Mouse (Mus musculus) granulocyte monocyte progenitor cell, adult 5-6 weeks (primary cell): Measurements from ENCODE around the gene Sdk2. TPM values are rescaled to one million over a fixed set of nuclear protein-coding genes. Genes with fewer than 3 reads are reported as not detected.

Experiments
- ATAC-seq: replicated peaks from 2 replicates; pipeline ENCODE4 v1.8.0; 2016; ENCODE audit warnings: mild to moderate bottlenecking, moderate TSS enrichment, inconsistent platforms; ENCODE audit not compliant: poor library complexity, severe bottlenecking
- total RNA-seq, 2 experiments: library from RNA; stranded (forward) in 1 of 2; stranded (reverse) in 1 of 2; fragments of 200-712, 200-1000 nt in 1 of 2; fragments of >200 nt in 1 of 2; fragmentation: Nextera tagmentation in 1 of 2; gene quantifications; 2 replicates each; pipeline ENCODE4 v1.2.3; 2014 to 2017

Sdk2 gene
- total RNA-seq, 2 experiments from 2014 or later, result not detected

GRCm38 (mm10) chr11:114050511-114050910, 16.3 kb downstream of the Sdk2 start:
- ATAC-seq, result no peak

- no peak for ATAC-seq
These were observed 18.9 kb downstream of the Sdk2 start for GRCm38 (mm10) chr11:114047887-114048331.

DNA sequence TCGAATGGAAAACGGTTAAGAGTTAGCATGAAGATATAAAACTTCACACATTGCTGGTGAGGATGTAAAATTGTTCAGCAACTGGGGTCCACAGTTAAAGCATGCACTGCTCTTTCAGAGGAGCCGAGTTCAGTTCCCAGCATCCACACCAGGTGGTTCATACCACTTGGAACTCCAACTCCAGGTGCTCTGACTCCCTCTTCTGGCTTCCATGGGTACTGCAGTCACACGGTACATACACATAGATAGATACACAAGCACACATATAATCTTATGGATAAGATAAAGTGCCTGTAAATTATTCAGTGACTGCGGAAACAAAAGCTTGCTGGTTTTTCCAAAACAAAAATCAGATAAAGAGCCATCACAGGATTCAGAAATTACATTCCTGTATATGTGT, 19.9 kb downstream of the Sdk2 start:
- no peak for ATAC-seq

GRCm38 (mm10) chr11:114044373-114044772, 22.5 kb downstream of the Sdk2 start:
- ATAC-seq, result no peak

- no peak for ATAC-seq
These were observed 23.3 kb downstream of the Sdk2 start for GRCm38 (mm10) chr11:114043530-114043929.

GRCm38 (mm10) chr11:114040391-114041035, 26.3 kb downstream of the Sdk2 start:
- no peak for ATAC-seq

DNA sequence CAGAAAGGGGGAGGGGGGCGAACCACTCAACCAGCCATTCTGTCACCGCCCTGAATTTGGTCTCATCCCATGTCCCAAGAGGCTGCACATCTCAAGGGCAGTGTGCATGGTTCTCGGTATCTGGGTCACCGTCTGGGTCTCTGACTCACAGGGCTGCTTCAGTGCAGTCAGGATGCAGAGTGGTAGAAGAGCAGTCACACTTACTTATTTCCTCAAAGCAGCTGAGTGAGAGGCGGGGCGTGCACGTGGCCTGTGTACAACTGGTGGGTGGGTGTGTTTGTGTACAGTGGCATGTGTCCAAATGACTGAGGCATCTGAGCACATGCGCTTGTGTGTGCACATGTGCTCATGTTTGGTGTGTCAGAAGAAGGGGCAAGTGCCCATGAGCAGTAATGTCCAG, 28.8 kb downstream of the Sdk2 start:
- ATAC-seq, result no peak

DNA sequence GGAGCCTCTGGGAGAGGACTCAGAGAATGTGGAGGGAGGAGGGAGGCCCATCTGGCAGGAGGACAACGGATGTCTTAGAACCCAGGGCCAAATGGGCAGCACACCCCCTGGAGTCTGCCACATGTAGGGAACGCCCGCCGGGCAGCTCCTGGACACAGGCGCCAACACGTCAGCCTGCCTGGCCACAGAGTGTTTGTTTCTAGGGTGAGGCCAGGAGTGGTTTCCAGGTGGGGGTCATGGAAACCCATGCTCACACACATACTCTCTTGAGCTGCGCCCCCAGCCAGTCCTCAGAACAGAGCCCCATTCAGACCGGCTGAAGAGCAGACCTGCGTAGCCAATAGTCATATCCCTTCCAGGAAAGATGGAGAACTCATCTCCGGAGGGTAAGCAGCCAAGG, 35.4 kb downstream of the Sdk2 start:
- no peak for ATAC-seq

GRCm38 (mm10) chr11:114030214-114030613, 36.6 kb downstream of the Sdk2 start:
- no peak for ATAC-seq

- ATAC-seq, result no peak
These were observed 38.3 kb downstream of the Sdk2 start for GRCm38 (mm10) chr11:114028512-114028911.

- no peak for ATAC-seq
These were observed 38.8 kb downstream of the Sdk2 start for GRCm38 (mm10) chr11:114028021-114028420.

DNA sequence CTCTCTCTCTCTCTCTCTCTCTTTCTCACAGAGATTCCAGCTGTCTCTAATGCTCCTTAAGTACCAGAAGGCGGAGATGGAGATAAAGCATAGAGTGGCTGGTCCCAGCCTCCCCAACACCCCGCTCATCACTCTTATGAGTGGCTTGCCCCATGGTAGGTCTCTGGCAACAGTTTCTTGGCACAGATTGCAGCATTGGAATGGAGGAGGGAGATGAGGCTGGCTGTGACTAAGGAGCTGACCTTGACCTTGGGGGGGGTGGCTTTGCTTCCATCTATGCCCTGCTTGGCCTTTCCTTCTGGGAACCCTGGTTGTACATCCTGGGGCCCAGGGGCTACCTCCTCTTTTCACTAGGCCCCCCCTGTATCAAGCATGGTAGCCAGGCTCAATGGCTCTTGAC, 41.8 kb downstream of the Sdk2 start:
- no peak for ATAC-seq

GRCm38 (mm10) chr11:114023965-114024364, 42.9 kb downstream of the Sdk2 start:
- ATAC-seq, result no peak

DNA sequence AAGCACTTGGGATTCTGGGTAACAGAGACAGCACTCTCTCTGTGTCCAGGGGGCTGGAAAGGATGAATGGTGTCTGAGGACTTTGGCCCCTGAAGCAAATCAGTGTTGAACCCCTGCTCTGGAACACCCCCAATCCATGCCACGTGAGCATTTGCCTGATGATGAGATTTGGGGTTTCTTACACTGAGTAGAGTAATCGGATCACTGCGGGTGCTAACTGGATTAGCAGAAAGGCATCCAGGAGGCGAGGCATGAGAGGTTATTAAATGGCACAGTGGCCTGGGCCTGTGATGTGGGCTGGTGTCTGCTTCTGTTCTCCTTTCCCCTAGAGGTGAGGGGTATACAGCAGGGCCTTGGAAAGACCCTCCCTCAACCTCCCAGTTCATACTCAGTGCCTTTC, 44.7 kb downstream of the Sdk2 start:
- no peak for ATAC-seq

DNA sequence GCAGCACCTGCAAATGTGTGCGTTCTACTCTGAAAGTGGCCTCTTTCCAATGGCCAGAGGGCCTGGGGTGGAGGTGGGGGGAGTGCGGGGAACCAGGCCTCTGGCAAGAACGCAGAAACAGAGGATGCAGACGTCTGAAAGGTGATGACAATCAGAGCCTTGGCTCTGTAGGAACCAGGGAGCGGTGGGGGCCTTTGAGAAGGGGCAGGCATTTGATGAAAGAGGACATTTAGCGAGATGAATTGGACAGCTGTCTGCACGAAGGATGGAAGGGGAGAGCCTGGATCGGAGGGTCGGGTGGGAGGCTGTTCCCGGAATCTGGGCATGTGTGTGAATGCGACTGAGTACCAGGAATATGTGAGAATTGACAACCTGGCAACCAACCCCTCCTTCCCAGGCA, 47.8 kb downstream of the Sdk2 start:
- no peak for ATAC-seq

GRCm38 (mm10) chr11:114016889-114017392, 49.9 kb downstream of the Sdk2 start:
- ATAC-seq, result no peak

GRCm38 (mm10) chr11:114016108-114016888, 50.5 kb downstream of the Sdk2 start:
- no peak for ATAC-seq

GRCm38 (mm10) chr11:114011523-114011922, 55.3 kb downstream of the Sdk2 start:
- no peak for ATAC-seq

DNA sequence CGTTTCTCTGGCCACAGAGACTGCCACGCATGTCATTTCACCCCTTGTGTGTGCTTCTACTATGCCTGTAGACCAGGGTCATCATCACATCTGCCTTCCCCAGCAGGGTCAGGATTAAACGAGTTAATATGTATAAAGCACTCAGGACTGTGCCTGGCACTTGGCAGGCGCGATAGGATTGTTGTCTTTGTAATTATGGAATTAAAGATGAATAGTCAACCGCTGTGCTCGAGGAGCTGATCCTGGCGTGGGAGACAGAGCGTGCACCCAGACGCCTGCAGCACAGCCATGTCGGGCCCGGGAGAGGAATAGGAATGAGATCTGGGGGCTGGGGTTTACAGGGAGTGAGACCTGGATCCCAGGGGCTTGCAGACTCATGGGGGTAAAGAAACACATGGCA, 61.0 kb downstream of the Sdk2 start:
- no peak for ATAC-seq

DNA sequence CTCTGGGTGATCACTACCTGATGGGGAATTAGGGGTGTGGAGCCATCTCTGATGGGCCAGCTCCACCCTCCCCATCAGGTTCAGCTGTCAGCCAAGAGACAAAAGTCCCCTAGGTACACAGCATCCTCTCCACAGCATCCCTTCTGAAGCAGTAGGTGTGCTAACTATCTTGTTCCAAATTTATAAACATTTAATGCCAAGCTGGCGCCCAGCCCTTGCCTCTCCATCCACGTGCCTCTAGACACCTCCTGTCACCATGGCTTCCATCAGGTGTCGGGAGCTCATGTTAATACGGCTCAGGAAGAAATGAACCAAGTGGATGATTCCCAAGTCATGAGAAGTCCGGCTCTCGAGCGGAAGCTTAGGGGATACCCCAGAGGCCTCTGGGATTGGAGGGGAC, 62.2 kb downstream of the Sdk2 start:
- no peak for ATAC-seq

DNA sequence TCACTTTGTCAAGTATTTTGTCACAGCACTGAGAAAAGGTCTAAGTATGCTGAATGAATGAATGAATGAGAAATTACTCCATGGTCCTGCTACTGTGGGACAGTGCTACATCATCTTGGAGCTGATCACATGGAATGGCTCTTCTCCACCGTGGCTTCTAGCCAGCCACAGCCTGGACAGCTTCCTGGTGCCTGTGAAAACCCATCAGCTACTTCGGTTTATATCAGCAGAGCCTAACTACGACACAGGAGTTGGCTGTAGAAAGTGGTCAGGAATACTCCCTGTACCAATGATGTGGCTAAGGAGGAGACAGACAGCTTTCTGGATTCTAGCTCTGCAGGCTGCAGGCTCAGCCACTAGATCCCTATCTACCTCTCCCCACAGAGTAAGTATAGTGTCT, 63.7 kb downstream of the Sdk2 start:
- no peak for ATAC-seq

- no peak for ATAC-seq
These were observed 66.8 kb downstream of the Sdk2 start for GRCm38 (mm10) chr11:114000051-114000450.
